Mouse (Mus musculus): Measurements from ENCODE around the gene Sec22c. TPM values are rescaled to one million over a fixed set of nuclear protein-coding genes. Genes with fewer than 3 reads are reported as not detected.
A peak's percentile ranks its signal among the peaks of the same experiment; 100 is the strongest.

Sec22c gene
- total RNA-seq (2021) = 10 to 100 TPM; 26.3 to 32.7 TPM

- peak; percentile 67 to 79 for DNase-seq (ENCODE audit: extremely low spot score in 1 of 2, low spot score in 1 of 2)
Measured at GRCm38 (mm10) chr9:121704646-121705625, at the start of gene Sec22c. TSS of gene Sec22c (minus strand) at chr9:121705490.

DNA sequence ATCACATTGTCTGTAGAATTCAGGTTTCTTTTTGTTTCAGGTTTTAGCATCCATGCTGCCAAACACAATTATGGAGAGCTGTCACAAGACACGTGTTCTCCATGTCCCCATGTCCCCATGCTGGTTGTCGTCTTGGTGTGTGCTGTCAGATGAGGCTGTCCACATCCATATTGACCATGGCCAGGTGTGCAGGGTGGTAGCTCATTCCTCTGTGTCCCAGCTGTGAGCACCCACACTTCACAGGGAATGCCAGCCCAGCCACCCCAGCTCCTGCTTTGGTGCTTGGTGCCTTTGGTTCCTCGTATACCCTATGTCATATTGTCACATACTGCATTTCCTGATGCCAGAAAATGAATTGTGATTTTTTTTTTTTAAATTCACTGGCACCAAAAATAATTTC is 49.3 kb upstream of the Sec22c start:
- DNase-seq (ENCODE audit: extremely low spot score in 1 of 2, low spot score in 1 of 2) = no peak

- DNase-seq (ENCODE audit: extremely low spot score in 1 of 2, low spot score in 1 of 2) = no peak
Measured at GRCm38 (mm10) chr9:121752774-121753173, 47.5 kb upstream of the Sec22c start.

DNA sequence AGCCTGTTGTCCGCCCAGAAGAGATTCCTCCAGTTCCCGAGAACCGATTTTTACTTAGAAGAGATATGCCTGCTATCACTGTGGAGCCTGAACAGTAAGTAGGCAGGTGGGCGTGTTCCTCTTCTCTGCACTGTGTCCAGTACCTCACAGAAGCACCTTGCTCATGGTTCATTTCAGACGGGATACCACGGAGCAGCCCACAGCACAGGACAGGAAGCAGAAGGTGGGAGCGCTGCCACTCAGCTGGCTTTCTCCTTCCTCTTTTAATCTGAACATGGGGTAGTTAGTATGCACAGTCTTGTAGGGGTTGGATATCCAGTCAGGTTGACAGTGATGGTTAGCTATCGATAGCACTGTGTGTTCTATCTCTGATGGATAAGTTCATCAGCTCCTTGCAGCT is 38.8 kb upstream of the Sec22c start:
- no peak for DNase-seq (ENCODE audit: extremely low spot score in 1 of 2, low spot score in 1 of 2)

DNA sequence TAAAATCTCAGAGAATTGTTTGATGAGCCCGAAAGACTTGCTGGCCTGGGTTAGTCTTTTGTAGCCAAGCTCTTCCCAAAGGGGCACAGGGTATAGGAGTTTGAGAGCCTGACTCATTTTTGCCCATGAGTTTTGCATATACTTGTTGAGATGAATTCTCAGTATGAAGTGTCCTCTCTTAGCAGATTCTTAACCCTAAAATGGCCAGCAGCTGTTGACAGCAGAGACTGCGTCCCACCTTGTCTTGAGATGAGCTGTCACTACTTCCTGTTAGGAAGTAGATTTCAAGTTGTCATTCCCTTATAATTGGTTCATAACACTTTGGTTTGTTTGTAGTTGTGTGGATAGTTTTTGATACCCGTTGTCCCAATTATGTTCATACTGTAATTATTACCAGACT is 35.9 kb upstream of the Sec22c start:
- DNase-seq (ENCODE audit: extremely low spot score in 1 of 2, low spot score in 1 of 2) = no peak

DNA sequence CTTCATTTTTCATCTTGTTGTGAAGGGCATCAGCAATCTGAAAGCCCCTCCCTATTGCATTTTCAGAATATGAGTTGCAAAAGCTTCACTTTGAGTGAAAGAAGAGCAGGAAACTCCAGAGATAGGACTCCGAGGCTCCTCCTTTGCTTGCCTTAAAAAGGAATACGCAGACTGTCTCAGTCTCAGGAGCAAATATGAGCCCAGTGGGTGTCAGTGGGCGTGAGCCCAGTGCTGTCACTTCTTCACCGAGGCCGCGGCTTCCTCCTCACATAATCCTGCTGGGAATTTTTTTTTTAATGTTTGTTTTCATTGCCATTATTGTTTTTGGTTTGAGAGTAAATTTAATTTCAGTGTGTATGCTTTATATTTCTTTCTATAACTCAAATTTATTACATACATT is 35.2 kb upstream of the Sec22c start:
- no peak for DNase-seq (ENCODE audit: extremely low spot score in 1 of 2, low spot score in 1 of 2)

GRCm38 (mm10) chr9:121719347-121720331 is 14.3 kb upstream of the Sec22c start:
- no peak for DNase-seq (ENCODE audit: extremely low spot score in 1 of 2, low spot score in 1 of 2)

GRCm38 (mm10) chr9:121718792-121719318 is 13.6 kb upstream of the Sec22c start, which contains the start of gene Nktr:
TSS of gene Nktr (plus strand) at chr9:121719169.
- DNase-seq (ENCODE audit: extremely low spot score in 1 of 2, low spot score in 1 of 2) = peak; percentile 93

GRCm38 (mm10) chr9:121718070-121718705 is 12.9 kb upstream of the Sec22c start:
- DNase-seq (ENCODE audit: extremely low spot score in 1 of 2, low spot score in 1 of 2) = no peak

DNA sequence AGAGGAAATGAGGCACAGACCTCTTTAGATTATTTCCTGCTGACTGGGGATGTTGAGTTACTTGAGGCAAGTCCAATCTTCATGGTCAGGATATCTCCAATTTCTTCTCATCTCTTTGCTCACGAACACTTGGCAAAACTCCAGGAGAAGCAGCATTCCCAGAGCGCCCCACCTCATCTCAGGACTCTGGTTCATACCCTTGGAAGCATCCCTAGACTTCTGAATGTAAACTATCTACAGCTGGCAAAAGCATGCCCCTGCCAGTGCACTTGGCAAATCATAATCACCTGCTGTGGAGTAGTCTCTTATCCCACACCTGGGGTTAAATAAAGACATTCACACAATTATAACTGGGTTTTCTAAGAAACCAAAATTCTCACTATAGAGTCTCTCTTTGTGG is 11.8 kb upstream of the Sec22c start:
- no peak for DNase-seq (ENCODE audit: extremely low spot score in 1 of 2, low spot score in 1 of 2)

- no peak for DNase-seq (ENCODE audit: extremely low spot score in 1 of 2, low spot score in 1 of 2)
Measured at GRCm38 (mm10) chr9:121710584-121710975, 5.3 kb upstream of the Sec22c start.

GRCm38 (mm10) chr9:121709898-121710583 is 4.8 kb upstream of the Sec22c start, which contains the start of gene Ss18l2:
TSS of gene Ss18l2 (plus strand) at chr9:121710329.
- peak; percentile 83 to 97 for DNase-seq (ENCODE audit: extremely low spot score in 1 of 2, low spot score in 1 of 2)

DNA sequence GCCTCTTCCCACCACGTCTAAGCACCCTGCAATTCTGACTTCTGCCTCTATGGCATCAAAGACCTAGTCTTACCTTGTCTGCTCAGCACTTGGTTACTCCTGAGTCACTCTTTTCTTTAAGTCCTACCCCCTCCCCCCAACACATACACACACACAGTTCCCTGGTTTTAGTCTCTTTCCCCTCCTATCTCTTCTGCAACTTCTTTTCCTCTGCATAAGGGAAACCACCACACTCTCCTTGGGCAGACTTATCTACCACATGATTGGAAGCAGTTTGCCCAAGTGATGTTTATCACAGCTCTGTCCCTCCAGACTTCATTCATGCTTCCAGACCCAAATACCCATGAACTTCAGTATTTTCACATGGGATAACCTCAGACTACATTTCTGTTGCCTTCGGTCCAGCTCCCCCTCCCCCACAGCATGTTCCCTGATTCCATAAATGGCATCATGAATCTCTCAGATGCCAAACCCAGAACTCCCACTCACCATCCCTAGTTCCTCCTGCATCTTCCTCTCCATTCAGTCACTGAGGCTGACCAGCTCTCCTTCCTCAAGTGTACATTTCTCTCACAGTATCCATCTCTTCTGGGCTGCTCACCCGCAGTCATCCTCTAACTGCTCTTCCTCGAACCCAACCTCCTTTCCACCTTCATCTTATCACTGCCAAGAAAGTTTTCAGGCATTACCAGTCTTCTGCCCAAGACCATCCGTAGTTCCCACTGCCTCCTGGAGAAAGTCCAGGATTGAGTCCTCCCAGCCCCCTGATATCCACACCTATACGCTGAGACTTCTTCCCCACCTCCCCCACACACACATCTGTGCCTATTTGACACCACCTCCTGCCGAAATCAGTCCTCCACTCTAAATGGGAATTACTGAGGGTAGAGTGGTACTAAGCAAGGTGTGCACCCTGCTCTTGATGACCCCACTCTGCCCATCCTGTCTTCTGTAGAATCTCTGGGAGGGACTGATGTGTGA is 3.5 kb upstream of the Sec22c start:
- no peak for DNase-seq (ENCODE audit: extremely low spot score in 1 of 2, low spot score in 1 of 2)

GRCm38 (mm10) chr9:121707801-121708200 is 2.5 kb upstream of the Sec22c start:
- no peak for DNase-seq (ENCODE audit: extremely low spot score in 1 of 2, low spot score in 1 of 2)

- no peak for DNase-seq (ENCODE audit: extremely low spot score in 1 of 2, low spot score in 1 of 2)
Measured at GRCm38 (mm10) chr9:121706029-121706675, 862 bp upstream of the Sec22c start.

GRCm38 (mm10) chr9:121704261-121704645 is 1.0 kb downstream of the Sec22c start:
- DNase-seq (ENCODE audit: extremely low spot score in 1 of 2, low spot score in 1 of 2) = no peak

DNA sequence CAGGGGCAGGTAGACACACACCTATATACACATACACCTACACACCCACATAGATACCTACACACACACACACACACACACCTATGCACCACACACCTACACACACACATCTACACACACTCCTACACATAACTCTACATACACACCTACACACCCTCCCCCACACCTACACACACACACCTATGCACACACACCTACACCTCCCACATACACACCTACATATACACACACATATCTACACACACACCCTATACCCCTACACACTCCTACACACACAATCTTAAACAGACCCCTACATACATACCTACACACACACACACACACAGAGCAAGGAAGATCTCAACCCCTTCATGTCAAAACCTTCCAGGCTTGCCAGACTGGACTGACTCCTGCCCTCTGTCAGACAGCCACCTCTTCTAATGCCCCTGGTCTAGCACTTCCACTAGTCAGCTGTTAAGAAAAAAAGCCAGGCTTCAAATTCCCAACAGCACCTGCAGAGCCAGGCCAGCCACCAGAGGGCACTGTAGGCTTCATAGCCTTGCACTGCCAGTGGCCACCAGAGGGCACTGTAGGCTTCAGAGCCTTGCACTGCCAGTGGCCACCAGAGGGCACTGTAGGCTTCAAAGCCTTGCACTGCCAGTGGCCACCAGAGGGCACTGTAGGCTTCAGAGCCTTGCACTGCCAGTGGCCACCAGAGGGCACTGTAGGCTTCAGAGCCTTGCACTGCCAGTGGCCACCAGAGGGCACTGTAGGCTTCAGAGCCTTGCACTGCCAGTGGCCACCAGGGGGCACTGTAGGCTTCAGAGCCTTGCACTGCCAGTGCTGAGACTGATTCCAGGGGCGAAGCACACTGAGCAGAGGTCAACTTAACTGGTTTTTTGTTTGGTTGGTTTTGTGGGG is 7.9 kb downstream of the Sec22c start:
- peak; percentile 56 to 62 for DNase-seq (ENCODE audit: extremely low spot score in 1 of 2, low spot score in 1 of 2)
